Mouse (Mus musculus) left cerebral cortex, postnatal 4 days (tissue): ENCODE measurements around the gene Strbp. TPM values are rescaled to one million over a fixed set of nuclear protein-coding genes. Genes with fewer than 3 reads are reported as not detected.
A peak's percentile ranks its signal among the peaks of the same experiment; 100 is the strongest.

Source experiments
- DNase-seq: peaks from one replicate; pipeline ENCODE4 v3.0.0-alpha.2; 2022
- intact Hi-C: fragments of 180-260 bp; cut with DNase I; formaldehyde crosslinking; loops from one replicate; pipeline ENCODE4 v1.15.1; 2025
- microRNA-seq: library from miRNA; unstranded; fragments of <30 nt; microRNA quantifications from one replicate; pipeline ENCODE4 v1.2.0, GENCODE M21; 2022
- total RNA-seq, 2 experiments: library from RNA; stranded (reverse); gene quantifications; 2 replicates each; pipeline ENCODE4 v1.2.3; 2021

The Strbp gene
- total RNA-seq, 2 experiments from 2014 or later: 228 to 247 TPM

- intact Hi-C loops: no loop called here
- peak; percentile 97 for DNase-seq
These were observed 260.8 kb downstream of the Strbp start, which contains the start of the genes Zbtb26, Zbtb6 and Rabgap1 for GRCm38 (mm10) chr2:37442611-37443591. Gene Zbtb26, minus strand, starts transcription at chr2:37443135. Gene Zbtb6, minus strand, starts transcription at chr2:37443171. Gene Rabgap1, plus strand, starts transcription at chr2:37443279.

Small RNA genes lying within 50 kb of the gene (microRNA-seq; reads per million reads assigned to microRNA genes)
- gene Mir5128: 3.3 reads per million, percentile 4 among the genes with 10 or more reads in this experiment

Other genes starting within 250 kb of the Strbp start
- gene Gpr21, start 187.5 kb downstream of the Strbp start, total RNA-seq: 10 to 100 TPM; 32.3 to 40.2 TPM
- gene Crb2, start 72.4 kb upstream of the Strbp start, total RNA-seq: 1 to 10 TPM; 3.9 to 4.6 TPM